Mouse (Mus musculus): ENCODE results near the gene Arglu1. TPM values are rescaled to one million over a fixed set of nuclear protein-coding genes. Genes with fewer than 3 reads are reported as not detected.
A peak's percentile ranks its signal among the peaks of the same experiment; 100 is the strongest.

The Arglu1 gene
- polyA plus RNA-seq, 1 experiment: 109 TPM

DNA sequence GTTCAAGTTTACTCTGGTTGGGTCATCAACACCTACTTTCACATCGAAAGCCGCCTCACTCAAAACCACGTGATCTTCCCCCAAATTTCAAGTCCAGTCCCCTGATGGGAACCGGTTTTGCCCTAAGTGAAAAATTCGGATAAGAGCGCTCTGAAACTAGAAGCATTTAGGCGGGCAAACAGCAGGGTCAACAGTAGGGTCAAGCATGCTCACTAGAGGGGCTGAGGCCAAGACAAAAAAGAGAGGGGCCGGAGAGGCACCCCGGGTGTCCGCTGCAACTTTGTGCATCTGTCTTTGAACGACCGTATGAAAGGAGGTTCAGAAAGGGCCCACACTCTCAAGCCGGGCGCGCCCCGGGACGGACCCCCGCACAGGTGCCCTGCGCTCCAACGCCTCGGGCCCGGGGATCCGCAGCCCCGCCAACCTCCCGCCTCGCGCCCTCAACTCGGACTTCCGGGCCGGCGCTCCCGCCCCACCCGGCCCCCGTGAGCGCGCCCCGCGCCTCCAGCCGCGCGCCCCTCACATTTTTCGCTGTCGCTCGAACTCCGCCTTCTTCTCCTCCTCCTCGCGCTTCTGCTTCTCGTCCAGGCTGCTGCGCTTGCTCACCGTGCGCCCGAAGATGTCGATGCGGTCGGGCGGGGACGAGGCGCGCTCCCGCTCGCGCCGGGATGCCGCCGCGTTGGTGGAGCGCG lies 721 bp downstream of the Arglu1 start:
- peaks cover 16% of the 10 kb centered on the region; the same call in 1 of the 2 replicates for H3K4me1 ChIP-seq (ENCODE audit: control insufficient read depth, insufficient read depth, low read length)
- H3K4me3 ChIP-seq (ENCODE audit: insufficient read depth, low read length): peak overlapping the region; percentile 100
- no peak for TF ChIP-seq CTCF (IDR thresholded peaks at IDR 0.05; ENCODE audit: borderline replicate concordance, insufficient read depth, low read length)
- peak; percentile 71 for TF ChIP-seq POLR2A (IDR thresholded peaks at IDR 0.05; ENCODE audit: low read depth, low read length)
- H3K27ac ChIP-seq (ENCODE audit: insufficient read depth, low read length): peak overlapping the region; percentile 60

DNA sequence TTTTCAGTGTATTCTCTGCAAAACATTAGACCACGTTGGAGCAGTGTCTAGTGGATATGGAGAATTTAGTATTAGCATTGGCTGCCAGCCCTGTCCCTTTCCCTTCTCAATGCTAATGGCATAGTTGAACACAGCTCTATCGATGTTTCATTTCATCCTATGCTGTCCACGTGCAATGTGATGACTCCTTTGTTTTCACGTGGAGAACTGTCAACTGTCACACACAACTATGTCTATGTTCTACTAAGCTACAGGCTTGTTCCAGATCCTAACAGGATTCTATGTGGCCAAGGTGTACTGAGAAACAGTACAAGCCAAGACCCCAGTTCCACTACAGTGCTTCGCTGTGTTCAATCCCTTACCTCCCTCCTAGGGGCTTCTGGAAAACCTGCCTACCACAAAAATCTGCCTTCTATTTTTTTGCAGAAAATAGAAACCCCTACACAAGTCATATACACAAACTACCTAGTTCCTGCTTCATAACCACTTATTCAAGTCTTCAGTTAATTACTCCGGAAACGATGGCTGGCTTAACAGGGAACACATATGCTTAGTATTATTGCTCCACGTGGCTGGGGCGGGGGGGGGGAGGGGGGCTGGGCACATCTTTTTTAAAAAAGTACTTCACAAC lies 1.4 kb downstream of the Arglu1 start:
- H3K4me3 ChIP-seq (ENCODE audit: insufficient read depth, low read length): peak overlapping the region; percentile 100
- H3K27ac ChIP-seq (ENCODE audit: insufficient read depth, low read length): no peak overlapping the region
- H3K4me1 ChIP-seq (ENCODE audit: control insufficient read depth, insufficient read depth, low read length): peaks cover 16% of the 10 kb centered on the region; the same call in 1 of the 2 replicates
- TF ChIP-seq POLR2A (IDR thresholded peaks at IDR 0.05; ENCODE audit: low read depth, low read length) (no peak), CTCF (IDR thresholded peaks at IDR 0.05; ENCODE audit: borderline replicate concordance, insufficient read depth, low read length) (no peak)

DNA sequence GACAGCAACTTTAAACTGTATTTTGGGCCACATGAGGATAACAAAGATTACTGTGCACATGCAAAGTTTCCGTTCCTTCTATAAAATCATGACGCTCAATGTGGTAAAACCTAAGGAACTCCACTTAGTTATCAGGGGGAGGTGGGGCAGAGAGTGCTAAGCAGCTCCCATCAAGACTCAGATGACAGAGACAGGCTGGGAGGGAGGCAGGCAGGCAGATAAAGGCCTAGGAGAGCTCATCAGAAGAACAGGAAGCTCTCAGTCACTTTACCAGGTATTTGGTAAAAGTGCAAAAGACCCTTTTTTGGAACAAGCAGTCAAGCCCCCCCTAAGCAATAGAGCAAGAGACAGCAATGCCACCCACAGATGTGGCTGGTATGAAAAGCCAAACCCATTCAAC lies 4.8 kb downstream of the Arglu1 start:
- no peak overlapping the region for H3K4me3 ChIP-seq (ENCODE audit: insufficient read depth, low read length)
- TF ChIP-seq POLR2A (IDR thresholded peaks at IDR 0.05; ENCODE audit: low read depth, low read length) (no peak), CTCF (IDR thresholded peaks at IDR 0.05; ENCODE audit: borderline replicate concordance, insufficient read depth, low read length) (no peak)
- peaks cover 13% of the 10 kb centered on the region; the same call in 1 of the 2 replicates for H3K4me1 ChIP-seq (ENCODE audit: control insufficient read depth, insufficient read depth, low read length)
- H3K27ac ChIP-seq (ENCODE audit: insufficient read depth, low read length): no peak overlapping the region

DNA sequence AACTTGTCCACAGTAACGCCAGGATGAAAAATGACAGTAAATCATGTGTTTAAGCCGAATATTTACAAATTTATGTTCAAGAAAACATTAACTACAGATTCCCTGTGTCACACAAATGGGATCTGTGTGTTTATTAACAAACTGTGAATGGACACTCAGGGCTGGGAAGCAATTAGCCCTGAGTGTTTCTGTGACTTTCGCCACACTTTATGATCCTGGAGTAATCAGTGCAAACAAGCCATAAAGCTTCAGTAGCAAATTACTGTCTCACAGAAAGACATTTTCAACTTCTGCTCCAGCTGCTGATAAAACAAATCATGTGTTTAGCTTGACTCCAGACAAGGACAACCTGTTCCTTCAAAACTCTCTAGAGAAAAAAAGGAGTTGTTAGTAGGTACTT lies 7.6 kb downstream of the Arglu1 start:
- no peak for TF ChIP-seq CTCF (IDR thresholded peaks at IDR 0.05; ENCODE audit: borderline replicate concordance, insufficient read depth, low read length)
- TF ChIP-seq POLR2A (IDR thresholded peaks at IDR 0.05; ENCODE audit: low read depth, low read length): no peak
- Histone ChIP-seq H3K4me1 (ENCODE audit: control insufficient read depth, insufficient read depth, low read length) (peaks cover 5% of the 10 kb centered on the region; the same call in 1 of the 2 replicates), H3K27ac (ENCODE audit: insufficient read depth, low read length) (no peak overlapping the region), H3K4me3 (ENCODE audit: insufficient read depth, low read length) (no peak overlapping the region)

DNA sequence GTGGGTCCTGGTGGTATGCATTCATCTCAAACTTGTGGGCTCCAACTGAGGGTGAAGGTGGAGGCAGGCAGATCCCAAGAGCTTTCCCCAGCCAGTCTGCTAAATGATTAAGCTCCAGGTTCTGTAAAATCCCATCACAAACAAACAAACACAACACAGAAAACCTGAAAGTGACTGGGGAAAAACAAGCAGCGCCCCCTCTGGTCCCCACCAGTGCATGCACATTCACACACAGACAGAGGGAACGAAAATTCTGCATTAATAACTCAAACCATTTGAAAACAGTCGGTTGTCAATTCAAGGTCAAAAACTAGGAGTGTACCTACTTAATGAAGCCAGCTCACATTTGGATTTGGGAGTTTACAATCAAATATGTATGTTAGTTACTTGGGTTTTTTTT lies 12.1 kb downstream of the Arglu1 start:
- H3K4me1 ChIP-seq (ENCODE audit: control insufficient read depth, insufficient read depth, low read length): no peaks in the 10 kb centered on the region
- H3K4me3 ChIP-seq (ENCODE audit: insufficient read depth, low read length): no peak overlapping the region
- TF ChIP-seq CTCF (IDR thresholded peaks at IDR 0.05; ENCODE audit: borderline replicate concordance, insufficient read depth, low read length): no peak
- no peak for TF ChIP-seq POLR2A (IDR thresholded peaks at IDR 0.05; ENCODE audit: low read depth, low read length)
- H3K27ac ChIP-seq (ENCODE audit: insufficient read depth, low read length): no peak overlapping the region

DNA sequence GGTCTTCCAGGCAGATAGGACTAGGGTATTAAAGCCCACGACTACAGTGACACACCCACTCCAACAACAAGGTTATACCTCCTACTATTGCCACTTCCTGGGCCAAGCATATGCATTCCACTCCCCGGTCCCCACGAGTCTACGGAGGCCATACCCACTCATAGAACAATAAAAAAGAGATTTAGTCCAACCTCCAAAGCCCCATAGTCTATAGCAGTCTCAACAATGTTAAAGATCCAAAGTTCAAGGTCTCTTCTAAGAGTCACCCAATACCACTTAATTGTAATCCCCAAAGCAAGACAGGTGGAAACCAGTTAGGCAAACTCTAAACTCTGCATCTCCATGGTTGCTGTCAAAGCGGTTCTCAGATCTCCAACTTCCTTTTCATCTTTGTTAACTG lies 15.5 kb downstream of the Arglu1 start:
- Histone ChIP-seq H3K4me3 (ENCODE audit: insufficient read depth, low read length) (no peak overlapping the region), H3K27ac (ENCODE audit: insufficient read depth, low read length) (no peak overlapping the region), H3K4me1 (ENCODE audit: control insufficient read depth, insufficient read depth, low read length) (no peaks in the 10 kb centered on the region)
- TF ChIP-seq POLR2A (IDR thresholded peaks at IDR 0.05; ENCODE audit: low read depth, low read length) (no peak), CTCF (IDR thresholded peaks at IDR 0.05; ENCODE audit: borderline replicate concordance, insufficient read depth, low read length) (no peak)

DNA sequence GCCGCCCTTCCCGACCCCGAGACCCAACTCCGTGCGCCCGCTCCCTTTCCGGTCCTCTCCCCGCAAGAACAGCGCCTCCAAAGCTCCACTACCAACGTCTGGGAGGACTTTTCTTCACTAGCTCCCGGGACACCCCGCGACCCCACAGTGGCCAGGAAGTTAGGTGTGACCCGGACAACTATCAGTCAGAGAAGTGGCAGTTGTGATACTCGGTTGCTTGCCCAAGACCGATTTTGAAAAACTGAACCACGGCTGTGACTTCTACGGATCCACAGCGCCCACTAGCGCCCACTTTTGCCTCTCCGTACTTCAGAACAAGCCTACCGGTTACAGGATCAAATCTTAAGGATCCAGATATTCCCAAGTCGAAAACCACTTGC lies 28.6 kb downstream of the Arglu1 start:
- Histone ChIP-seq H3K4me1 (ENCODE audit: control insufficient read depth, insufficient read depth, low read length) (peaks cover 4% of the 10 kb centered on the region; the same call in 1 of the 2 replicates), H3K4me3 (ENCODE audit: insufficient read depth, low read length) (peak overlapping the region; percentile 72), H3K27ac (ENCODE audit: insufficient read depth, low read length) (peak overlapping the region; percentile 55; the same call in 1 of the 2 replicates)
- no peak for TF ChIP-seq POLR2A (IDR thresholded peaks at IDR 0.05; ENCODE audit: low read depth, low read length)
- peak; percentile 56; the same call in 1 of the 2 replicates for TF ChIP-seq CTCF (IDR thresholded peaks at IDR 0.05; ENCODE audit: borderline replicate concordance, insufficient read depth, low read length)

DNA sequence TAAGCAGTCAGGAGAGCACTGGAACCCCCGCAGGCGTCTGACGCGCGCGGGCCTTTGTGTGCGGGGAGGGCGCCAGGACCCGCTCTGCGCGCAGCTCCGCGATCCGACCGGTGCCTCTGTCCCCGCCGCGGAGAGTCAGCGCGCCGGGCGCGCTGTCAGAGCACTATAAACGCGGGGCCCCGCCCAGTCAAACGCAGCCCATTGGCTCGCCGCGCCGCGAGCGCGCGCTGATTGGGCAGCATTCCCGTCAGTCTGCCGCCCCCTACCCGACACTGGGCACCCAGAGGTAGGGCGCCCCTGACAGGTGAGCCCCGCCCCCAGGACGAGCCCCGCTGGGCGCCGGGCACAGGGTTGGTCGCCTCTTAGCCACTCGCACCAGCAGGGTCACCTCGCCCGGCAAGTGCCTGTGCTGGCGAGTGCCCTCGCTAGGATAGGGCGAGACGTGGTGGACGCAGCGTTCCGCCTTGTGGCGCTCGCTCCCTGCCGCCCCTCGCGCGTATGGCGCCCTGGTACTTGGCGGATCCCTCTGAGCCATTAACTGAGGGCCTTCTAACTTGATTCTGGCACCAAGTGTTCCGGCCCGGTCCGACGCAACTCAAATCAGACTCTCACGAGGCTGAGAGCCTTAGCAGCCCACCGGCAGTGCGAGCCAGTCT lies 29.1 kb downstream of the Arglu1 start, which contains the start of gene Efnb2:
Gene Efnb2 (minus strand): TSS at position 140 of the 656 bp plus-strand sequence.
- H3K27ac ChIP-seq (ENCODE audit: insufficient read depth, low read length): peak within 1 kb of the TSS; percentile 55
- peak within 1 kb of the TSS; percentile 72 for H3K4me3 ChIP-seq (ENCODE audit: insufficient read depth, low read length)
- peaks cover 6% of the 10 kb centered on the region; the same call in 1 of the 2 replicates for H3K4me1 ChIP-seq (ENCODE audit: control insufficient read depth, insufficient read depth, low read length)
- peak; percentile 43; the same call in 1 of the 2 replicates for TF ChIP-seq CTCF (IDR thresholded peaks at IDR 0.05; ENCODE audit: borderline replicate concordance, insufficient read depth, low read length)
- peak; percentile 96 for TF ChIP-seq POLR2A (IDR thresholded peaks at IDR 0.05; ENCODE audit: low read depth, low read length)

DNA sequence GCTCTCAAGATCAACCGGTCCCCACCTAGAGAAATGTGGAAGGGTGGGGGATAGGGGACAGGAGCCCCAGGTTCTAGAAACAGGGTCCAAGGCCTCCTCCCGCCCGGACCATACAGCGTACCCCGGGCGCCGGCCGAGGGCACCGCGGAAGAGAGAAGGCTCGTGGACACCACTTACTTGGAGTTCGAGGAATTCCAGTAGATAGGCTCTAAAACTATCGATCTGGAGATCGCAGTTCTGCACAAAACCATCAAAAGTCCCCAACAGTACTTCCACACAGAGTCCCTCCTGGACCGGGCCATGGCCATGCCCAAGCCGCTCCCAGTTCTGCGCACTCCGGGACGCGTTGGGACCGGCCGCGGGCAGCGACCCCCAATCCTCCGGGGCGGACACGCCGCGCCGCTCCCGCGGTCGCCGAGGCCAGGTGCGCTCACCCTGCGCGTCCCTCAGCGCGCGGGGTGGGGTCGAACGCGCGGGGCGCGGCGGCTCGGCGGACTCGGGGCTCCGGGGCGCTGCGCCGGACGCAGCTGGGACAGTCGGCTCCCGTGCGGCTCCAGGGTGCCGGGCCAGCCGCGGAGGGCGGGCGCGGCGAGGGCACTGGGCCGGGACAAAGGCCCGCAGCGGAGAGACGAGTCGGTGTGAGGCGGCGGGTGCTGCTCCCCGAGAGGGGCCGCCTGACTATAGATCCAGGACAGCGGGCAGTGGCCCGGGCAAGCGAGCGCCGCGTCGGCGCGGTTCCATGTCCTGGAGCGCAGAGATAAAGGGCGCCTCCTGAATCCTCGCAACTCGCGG lies 29.8 kb downstream of the Arglu1 start:
- H3K4me3 ChIP-seq (ENCODE audit: insufficient read depth, low read length): peak overlapping the region; percentile 72

More for the DNA sequence above, 29.8 kb downstream of the Arglu1 start:
- peaks cover 6% of the 10 kb centered on the region; the same call in 1 of the 2 replicates for H3K4me1 ChIP-seq (ENCODE audit: control insufficient read depth, insufficient read depth, low read length)
- TF ChIP-seq POLR2A (IDR thresholded peaks at IDR 0.05; ENCODE audit: low read depth, low read length) (no peak), CTCF (IDR thresholded peaks at IDR 0.05; ENCODE audit: borderline replicate concordance, insufficient read depth, low read length) (no peak)
- H3K27ac ChIP-seq (ENCODE audit: insufficient read depth, low read length): peak overlapping the region; percentile 14

Measured in embryonic fibroblast, embryonic 13.5 days (primary cell).